Mouse (Mus musculus) gastrocnemius, adult 18-20 months (tissue): ENCODE data around the gene Hormad2. TPM values are rescaled to one million over a fixed set of nuclear protein-coding genes. Genes with fewer than 3 reads are reported as not detected.

ENCODE experiments used
- DNase-seq: peaks from one replicate; pipeline ENCODE4 v3.0.0; 2021; ENCODE audit warnings: low spot score
- total RNA-seq, 2 experiments: library from RNA; stranded (reverse); gene quantifications; 2 replicates each; pipeline ENCODE4 v1.2.3; 2021

Hormad2 gene
- total RNA-seq, 2 experiments from 2014 or later = not detected

DNA sequence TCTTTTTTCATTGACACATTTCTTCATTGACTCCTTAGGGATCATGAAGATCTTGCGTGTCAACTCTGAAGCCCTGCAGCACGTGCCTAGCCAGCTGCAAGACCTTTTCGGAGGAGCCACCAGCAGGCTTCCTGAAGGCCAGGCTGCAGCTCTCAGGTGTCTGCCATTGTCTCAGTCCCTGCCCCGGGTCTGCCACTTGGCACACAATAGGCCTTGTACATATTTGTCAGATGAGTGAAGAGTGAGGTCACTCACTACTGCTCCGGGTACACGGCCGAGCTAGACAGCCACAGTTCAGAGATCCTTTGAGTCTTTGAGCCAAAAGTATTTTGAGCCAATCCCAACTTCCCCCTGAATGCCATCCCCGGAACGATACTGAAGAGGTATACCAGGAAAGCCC is 137.9 kb downstream of the Hormad2 start:
- DNase-seq = no peak

DNA sequence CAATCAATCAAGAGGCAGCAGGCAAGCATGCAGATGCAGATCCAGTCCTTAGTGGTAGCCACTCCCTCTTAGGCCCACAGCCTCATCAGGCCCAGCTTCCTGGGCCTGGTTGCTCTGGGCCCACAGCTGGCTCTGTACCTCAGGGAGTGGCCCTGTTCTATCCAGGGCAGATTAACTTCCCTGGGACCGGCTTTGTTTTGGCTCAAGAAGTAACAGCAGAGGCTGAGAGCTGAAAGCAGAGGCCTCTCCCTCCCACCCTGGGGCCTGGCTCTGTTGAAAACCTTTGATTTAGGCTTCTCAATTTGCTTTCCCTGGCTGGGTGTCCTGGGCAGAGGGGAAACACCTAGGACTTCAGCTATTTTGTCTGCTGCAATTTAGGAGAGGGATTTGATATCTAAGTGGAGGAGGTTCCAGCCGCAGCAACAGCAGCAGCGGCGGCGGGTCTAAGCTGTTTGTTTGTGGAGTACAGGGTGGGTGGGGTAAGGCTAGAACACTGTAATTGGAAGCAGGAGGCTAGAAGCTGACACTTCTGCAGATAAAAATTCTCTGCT is 138.5 kb downstream of the Hormad2 start:
- peak; percentile 59 for DNase-seq

DNA sequence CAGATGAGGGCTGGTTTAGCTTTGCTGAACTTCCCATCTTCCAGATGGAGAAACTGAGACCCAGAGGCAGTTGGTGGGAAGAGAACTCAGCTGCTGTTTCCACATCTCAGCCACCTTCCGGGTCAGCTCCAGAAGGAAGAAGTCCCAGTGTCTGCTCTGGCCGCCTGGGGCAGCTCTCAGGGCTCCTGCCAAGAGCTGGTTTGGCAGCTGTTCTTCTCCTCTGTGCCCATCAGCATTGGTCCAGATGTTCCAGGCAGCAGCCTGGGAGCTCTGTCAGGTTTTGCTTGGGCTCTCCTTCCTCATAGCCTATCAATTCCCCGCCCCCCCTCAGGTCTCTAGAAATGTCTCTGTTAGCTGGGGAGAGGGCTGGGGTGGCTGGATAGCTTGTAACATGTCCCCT is 140.2 kb downstream of the Hormad2 start:
- no peak for DNase-seq

DNA sequence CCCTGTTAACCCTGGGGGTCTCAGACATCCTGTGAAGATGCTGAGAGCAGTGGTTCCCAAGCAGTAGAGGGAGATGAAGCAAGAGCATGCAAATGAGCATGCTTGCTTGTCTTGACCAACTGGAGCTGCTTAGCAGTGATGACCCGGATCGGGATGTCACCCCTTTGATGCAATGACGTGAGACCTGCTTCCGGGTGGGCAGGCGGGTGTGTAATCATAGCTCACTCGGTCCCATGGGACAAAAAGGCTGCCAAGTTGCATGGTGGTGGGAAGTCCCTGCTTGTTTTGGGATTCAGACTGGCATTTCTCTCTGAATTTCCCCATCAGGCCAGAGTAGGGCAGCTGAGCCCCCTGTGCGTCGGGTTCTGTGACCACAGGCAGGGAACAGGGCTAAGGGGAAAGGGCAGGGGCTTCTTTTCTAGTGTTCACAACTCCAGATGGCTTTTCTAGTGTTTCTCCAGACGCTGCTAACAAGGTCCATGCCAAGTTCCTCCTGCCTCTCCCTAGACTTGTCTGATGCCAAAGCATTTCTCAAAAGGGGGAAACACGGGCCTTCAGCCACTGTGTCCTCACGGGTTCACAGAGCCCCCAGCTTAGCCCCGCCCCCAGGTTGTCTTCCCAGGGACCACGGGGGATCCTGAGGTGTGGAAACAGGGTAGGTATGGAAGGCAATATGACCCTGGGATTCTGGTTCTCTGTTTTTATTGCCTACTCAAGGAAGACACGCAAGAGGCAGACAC is 141.0 kb downstream of the Hormad2 start:
- DNase-seq = peak; percentile 72

DNA sequence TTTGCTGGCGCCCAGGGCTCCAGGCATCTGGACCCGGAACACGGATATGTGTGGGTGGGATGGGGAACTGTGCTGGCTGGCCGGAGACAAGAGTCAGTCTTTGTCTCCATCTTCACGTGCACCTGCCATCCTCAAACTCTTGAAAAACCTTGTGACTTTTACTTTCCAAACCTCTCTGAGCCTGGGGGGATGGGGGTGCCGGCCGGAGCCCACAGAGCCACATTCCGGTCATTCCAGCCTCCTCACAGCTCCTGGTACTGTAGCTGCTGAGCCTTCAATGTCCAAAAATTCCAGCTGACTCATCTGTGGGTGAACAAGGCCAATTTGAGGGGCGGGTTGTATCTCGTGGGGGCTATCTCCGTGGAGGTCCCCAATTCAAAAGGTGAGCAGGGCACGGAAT is 141.7 kb downstream of the Hormad2 start:
- no peak for DNase-seq

DNA sequence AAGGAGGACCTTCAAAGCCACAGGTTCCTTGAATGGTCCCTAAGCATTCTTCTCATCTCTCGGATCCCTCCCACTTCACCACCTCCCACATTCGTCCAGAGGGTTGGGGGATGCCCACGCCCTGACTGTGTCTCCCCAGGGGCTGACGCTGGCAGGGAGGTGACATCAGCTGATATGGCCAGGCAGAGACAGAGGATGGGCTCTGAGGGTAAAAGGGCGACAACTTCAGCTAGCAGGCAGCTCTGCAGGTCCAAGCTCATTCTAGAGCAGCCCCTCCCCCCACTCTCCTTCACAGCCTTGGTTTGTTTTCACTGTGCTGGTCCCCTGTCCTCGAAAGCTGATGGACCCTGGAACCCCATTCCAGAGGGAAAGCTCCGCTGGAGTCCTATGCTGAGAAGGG is 142.3 kb downstream of the Hormad2 start:
- no peak for DNase-seq

DNA sequence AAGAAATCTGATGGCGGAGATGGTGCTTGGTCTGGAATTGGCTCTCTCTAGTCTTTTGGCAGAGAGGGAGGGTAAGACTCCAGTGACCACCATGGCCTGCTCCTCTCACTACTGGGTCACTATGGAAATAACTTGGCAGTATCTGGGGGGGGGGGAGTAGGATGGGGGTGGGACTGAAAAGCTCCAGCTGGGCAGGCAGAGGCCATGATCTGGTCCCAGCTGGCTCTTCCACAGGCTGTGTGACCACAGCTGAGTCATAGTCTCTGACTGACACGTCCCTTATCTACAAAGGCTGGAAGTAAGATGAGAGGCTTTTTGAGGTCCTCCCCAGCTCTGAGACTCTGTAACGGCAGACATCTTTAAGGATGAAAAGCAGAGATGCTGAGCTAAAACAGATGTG is 143.2 kb downstream of the Hormad2 start:
- DNase-seq = no peak

DNA sequence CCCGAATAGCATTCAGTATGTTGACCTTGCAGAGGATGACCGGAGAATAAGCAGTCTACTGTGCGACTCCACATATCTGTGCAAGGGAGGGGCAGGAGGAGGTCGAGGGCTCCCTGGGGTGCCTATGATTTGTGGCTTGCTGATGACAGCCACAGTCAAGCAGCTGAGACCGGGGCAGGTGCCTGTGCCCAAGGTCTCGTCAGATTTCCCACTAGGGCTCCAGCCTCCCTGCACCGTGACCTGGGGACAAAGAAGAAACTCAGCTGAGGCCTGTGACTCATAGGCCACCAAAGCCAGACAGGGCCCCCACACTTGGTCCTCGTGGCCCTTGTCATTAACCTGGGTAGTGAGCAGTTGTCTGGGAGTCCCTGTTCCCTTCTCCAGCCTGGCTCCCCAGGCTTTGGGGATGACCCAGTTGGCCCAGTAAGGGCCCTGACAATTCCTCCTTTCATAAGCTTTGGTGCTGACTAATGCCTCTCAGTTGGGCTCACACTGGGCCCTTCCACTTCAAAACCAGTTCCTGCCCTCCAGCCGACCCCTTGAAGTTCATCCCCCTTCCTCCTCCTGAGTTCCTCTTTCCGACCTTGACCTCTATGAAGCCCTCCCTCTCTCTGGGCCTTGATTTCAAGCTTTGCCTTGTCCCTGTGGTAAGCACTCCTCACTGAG is 144.2 kb downstream of the Hormad2 start:
- DNase-seq = no peak

Other genes with a start within 250 kb of the Hormad2 start
- 1 to 10 TPM; 1.8 to 2.9 TPM for gene Castor1, start 222.9 kb downstream of the Hormad2 start, total RNA-seq
- not detected for gene Osm, start 204.7 kb downstream of the Hormad2 start, total RNA-seq
- under 1 TPM; 0.11 to 0.21 TPM for gene Lif, start 183.5 kb downstream of the Hormad2 start, total RNA-seq
- gene Mtmr3, start 153.8 kb upstream of the Hormad2 start, total RNA-seq = 10 to 100 TPM; 45.1 to 51.2 TPM
- not detected for gene Gm11032, start 179.0 kb upstream of the Hormad2 start, total RNA-seq
- 10 to 100 TPM; 15.7 to 16.5 TPM for gene Ascc2, start 196.6 kb upstream of the Hormad2 start, total RNA-seq